Mouse (Mus musculus): ENCODE results near the gene Smpd4. TPM values are rescaled to one million over a fixed set of nuclear protein-coding genes. Genes with fewer than 3 reads are reported as not detected.

Smpd4 gene
- total and polyA plus RNA-seq, 3 experiments, result 16.9 to 46.9 (median 18.4) TPM

- intact Hi-C loops (cut with DNase I), result no loop called here
- Histone ChIP-seq H3K36me3 (ENCODE audit: control insufficient read depth, insufficient read depth, low read length) (no peaks in the 10 kb centered on the region), H3K4me3 (no peak overlapping the region), H3K27ac (no peak overlapping the region), H3K27me3 (ENCODE audit: control insufficient read depth, insufficient read depth, low read length) (no peaks in the 10 kb centered on the region), H3K79me2 (replicated peaks; ENCODE audit: control insufficient read depth, insufficient read depth, low read length) (no peaks in the 10 kb centered on the region), H3K9ac (ENCODE audit: low read depth, low read length) (no peak overlapping the region), H3K4me1 (ENCODE audit: control insufficient read depth, insufficient read depth, low read length) (no peaks in the 10 kb centered on the region)
- DNase-seq, result no peak
- 94% methylated on average over 4 of the region's 4 CpGs for WGBS
- TF ChIP-seq CTCF (IDR thresholded peaks at IDR 0.05), result no peak
- no peak for TF ChIP-seq EP300 (IDR thresholded peaks at IDR 0.05; ENCODE audit: insufficient read depth, low read depth, low read length)
- TF ChIP-seq POLR2A (IDR thresholded peaks at IDR 0.05; ENCODE audit: insufficient read depth, low read depth, low read length), result no peak
Measured at GRCm38 (mm10) chr16:17654188-17654795, 35.1 kb downstream of the Smpd4 start.

GRCm38 (mm10) chr16:17656212-17656871 lies 37.2 kb downstream of the Smpd4 start:
- H3K9ac ChIP-seq (ENCODE audit: low read depth, low read length), result no peak overlapping the region
- no peaks in the 10 kb centered on the region; the same call in 1 of the 2 replicates for H3K36me3 ChIP-seq (ENCODE audit: control insufficient read depth, insufficient read depth, low read length)
- H3K4me1 ChIP-seq (ENCODE audit: control insufficient read depth, insufficient read depth, low read length), result no peaks in the 10 kb centered on the region
- H3K27me3 ChIP-seq (ENCODE audit: control insufficient read depth, insufficient read depth, low read length), result no peaks in the 10 kb centered on the region
- no peak overlapping the region for H3K4me3 ChIP-seq
- no peaks in the 10 kb centered on the region for H3K79me2 ChIP-seq (replicated peaks; ENCODE audit: control insufficient read depth, insufficient read depth, low read length)
- TF ChIP-seq POLR2A (IDR thresholded peaks at IDR 0.05; ENCODE audit: insufficient read depth, low read depth, low read length), result no peak
- TF ChIP-seq EP300 (IDR thresholded peaks at IDR 0.05; ENCODE audit: insufficient read depth, low read depth, low read length), result no peak
- TF ChIP-seq CTCF (IDR thresholded peaks at IDR 0.05), result no peak
- H3K27ac ChIP-seq, result no peak overlapping the region
- 47% methylated on average over 5 of the region's 5 CpGs for WGBS
- no peak for DNase-seq
- intact Hi-C loops (cut with DNase I), result no loop called here

- Histone ChIP-seq H3K27me3 (ENCODE audit: control insufficient read depth, insufficient read depth, low read length) (no peaks in the 10 kb centered on the region), H3K27ac (no peak overlapping the region), H3K79me2 (replicated peaks; ENCODE audit: control insufficient read depth, insufficient read depth, low read length) (0 out of 2 replicates have a peak, but pooled peaks cover 1% of the 10 kb centered on the region), H3K4me1 (ENCODE audit: control insufficient read depth, insufficient read depth, low read length) (no peaks in the 10 kb centered on the region), H3K36me3 (ENCODE audit: control insufficient read depth, insufficient read depth, low read length) (peaks cover 2% of the 10 kb centered on the region; the same call in 1 of the 2 replicates), H3K9ac (ENCODE audit: low read depth, low read length) (no peak overlapping the region), H3K4me3 (no peak overlapping the region)
- TF ChIP-seq CTCF (IDR thresholded peaks at IDR 0.05) (no peak), POLR2A (IDR thresholded peaks at IDR 0.05; ENCODE audit: insufficient read depth, low read depth, low read length) (no peak), EP300 (IDR thresholded peaks at IDR 0.05; ENCODE audit: insufficient read depth, low read depth, low read length) (no peak)
- intact Hi-C loops (cut with DNase I), result no loop called here
- no peak for DNase-seq
Measured at GRCm38 (mm10) chr16:17665568-17665967, 46.4 kb downstream of the Smpd4 start.

- no peaks in the 10 kb centered on the region for H3K36me3 ChIP-seq (ENCODE audit: control insufficient read depth, insufficient read depth, low read length)
Measured at GRCm38 (mm10) chr16:17669886-17670285, 50.7 kb downstream of the Smpd4 start.

More at GRCm38 (mm10) chr16:17669886-17670285, 50.7 kb downstream of the Smpd4 start:
- Histone ChIP-seq H3K4me3 (no peak overlapping the region), H3K27me3 (ENCODE audit: control insufficient read depth, insufficient read depth, low read length) (no peaks in the 10 kb centered on the region), H3K27ac (no peak overlapping the region), H3K4me1 (ENCODE audit: control insufficient read depth, insufficient read depth, low read length) (no peaks in the 10 kb centered on the region), H3K9ac (ENCODE audit: low read depth, low read length) (no peak overlapping the region), H3K79me2 (replicated peaks; ENCODE audit: control insufficient read depth, insufficient read depth, low read length) (peaks cover 3% of the 10 kb centered on the region; the same call in 1 of the 2 replicates)
- intact Hi-C loops (cut with DNase I), result no loop called here
- no peak for DNase-seq
- TF ChIP-seq EP300 (IDR thresholded peaks at IDR 0.05; ENCODE audit: insufficient read depth, low read depth, low read length), result no peak
- TF ChIP-seq POLR2A (IDR thresholded peaks at IDR 0.05; ENCODE audit: insufficient read depth, low read depth, low read length), result no peak
- TF ChIP-seq CTCF (IDR thresholded peaks at IDR 0.05), result no peak

Other genes starting within 250 kb of the Smpd4 start
- 10 to 100 TPM; 15.5 to 17.0 TPM for gene Snap29, start 213.4 kb upstream of the Smpd4 start, total RNA-seq (2021)
- gene Snap29, start 213.4 kb upstream of the Smpd4 start, polyA plus RNA-seq (2012; rRNA removed), result 5.0 and 8.1 TPM in 2 replicates
- gene Pi4ka, start 213.0 kb upstream of the Smpd4 start, total RNA-seq (2021), result 10 to 100 TPM; 56.4 to 57.1 TPM
- gene Pi4ka, start 213.0 kb upstream of the Smpd4 start, polyA plus RNA-seq (2012; rRNA removed), result 49.0 and 61.2 TPM in 2 replicates
- gene Crkl, start 167.4 kb upstream of the Smpd4 start, total RNA-seq (2021), result 10 to 100 TPM; 26.2 to 27.2 TPM
- 31.2 and 36.5 TPM in 2 replicates for gene Crkl, start 167.4 kb upstream of the Smpd4 start, polyA plus RNA-seq (2012; rRNA removed)
- gene Aifm3, start 129.7 kb upstream of the Smpd4 start, total RNA-seq (2021), result under 1 TPM in 1 of 2 experiments, not detected in 1; 0.14 TPM
- gene Aifm3, start 129.7 kb upstream of the Smpd4 start, polyA plus RNA-seq (2012; rRNA removed), result 0.08 and 0.09 TPM in 2 replicates
- 10 to 100 TPM; 24.3 to 28.5 TPM for gene Lztr1, start 110.7 kb upstream of the Smpd4 start, total RNA-seq (2021)
- 98.0 and 104 TPM in 2 replicates for gene Lztr1, start 110.7 kb upstream of the Smpd4 start, polyA plus RNA-seq (2012; rRNA removed)
- 10 to 100 TPM; 13.3 to 16.0 TPM for gene Thap7, start 88.2 kb upstream of the Smpd4 start, total RNA-seq (2021)
- 32.2 and 32.3 TPM in 2 replicates for gene Thap7, start 88.2 kb upstream of the Smpd4 start, polyA plus RNA-seq (2012; rRNA removed)
- gene Lrrc74b, start 58.1 kb upstream of the Smpd4 start, total RNA-seq (2021), result not detected
- gene Lrrc74b, start 58.1 kb upstream of the Smpd4 start, polyA plus RNA-seq (2012; rRNA removed), result 0.12 and 0.61 TPM in 2 replicates
- under 1 TPM; 0.78 to 0.89 TPM for gene P2rx6, start 57.5 kb upstream of the Smpd4 start, total RNA-seq (2021)
- 2.9 and 3.7 TPM in 2 replicates for gene P2rx6, start 57.5 kb upstream of the Smpd4 start, polyA plus RNA-seq (2012; rRNA removed)
- gene Slc7a4, start 36.1 kb upstream of the Smpd4 start, total RNA-seq (2021), result 1 to 10 TPM; 2.3 to 2.9 TPM
- gene Slc7a4, start 36.1 kb upstream of the Smpd4 start, polyA plus RNA-seq (2012; rRNA removed), result 3.7 and 5.7 TPM in 2 replicates
- under 1 TPM; 0.26 to 0.32 TPM for gene Ccdc74a, start 27.1 kb downstream of the Smpd4 start, total RNA-seq (2021)
- 0.16 and 0.47 TPM in 2 replicates for gene Ccdc74a, start 27.1 kb downstream of the Smpd4 start, polyA plus RNA-seq (2012; rRNA removed)
- gene Med15, start 113.5 kb downstream of the Smpd4 start, total RNA-seq (2021), result 10 to 100 TPM; 21.5 to 24.9 TPM
- 37.3 and 44.3 TPM in 2 replicates for gene Med15, start 113.5 kb downstream of the Smpd4 start, polyA plus RNA-seq (2012; rRNA removed)
- 10 to 100 TPM; 17.3 to 18.6 TPM for gene Klhl22, start 140.3 kb downstream of the Smpd4 start, total RNA-seq (2021)
- 23.6 and 30.2 TPM in 2 replicates for gene Klhl22, start 140.3 kb downstream of the Smpd4 start, polyA plus RNA-seq (2012; rRNA removed)
- 1 to 10 TPM; 4.1 to 5.2 TPM for gene Scarf2, start 177.9 kb downstream of the Smpd4 start, total RNA-seq (2021)
- gene Scarf2, start 177.9 kb downstream of the Smpd4 start, polyA plus RNA-seq (2012; rRNA removed), result 10.8 and 13.4 TPM in 2 replicates
- not detected for gene B830017H08Rik, start 213.8 kb downstream of the Smpd4 start, total RNA-seq (2021)
- gene B830017H08Rik, start 213.8 kb downstream of the Smpd4 start, polyA plus RNA-seq (2012; rRNA removed), result not detected in 2 replicates
- gene Car15, start 219.0 kb downstream of the Smpd4 start, total RNA-seq (2021), result 1 to 10 TPM; 1.6 to 2.9 TPM
- gene Car15, start 219.0 kb downstream of the Smpd4 start, polyA plus RNA-seq (2012; rRNA removed), result 4.6 and 5.2 TPM in 2 replicates